Comparison of ENCODE assay signal across 8 mouse cellular contexts in genomic region chr19:38931566-38931890, GRCm38 (mm10). TPM values are rescaled to one million over a fixed set of nuclear protein-coding genes. Genes with fewer than 3 reads are reported as not detected.
A peak's percentile ranks its signal among the peaks of the same experiment; 100 is the strongest.
DNase-seq lines count a peak whose midpoint lies in the region; ATAC-seq lines count a peak whose summit lies in the region.

No protein-coding gene starts in this region.

- no peaks in the 10 kb centered on the region for H3K27me3 ChIP-seq in kidney, embryonic 14.5 days (ENCODE audit: control insufficient read depth, insufficient read depth, low read length)
- H3K27me3 ChIP-seq in hindbrain, embryonic 14.5 days (ENCODE audit: control insufficient read depth, insufficient read depth, low read length) = no peaks in the 10 kb centered on the region
- H3K27me3 ChIP-seq in midbrain, embryonic 14.5 days (ENCODE audit: control insufficient read depth, insufficient read depth, low read length) = no peaks in the 10 kb centered on the region

- DNase-seq in kidney, postnatal 36 days = no peak
- peak; percentile 6 for DNase-seq in c-Kit-negative CD71-positive TER-119-positive erythroid progenitor cells, embryonic 14.5 days (ENCODE audit: low read depth, low spot score)
- DNase-seq in hindbrain, embryonic 14.5 days (ENCODE audit: low spot score) = no peak
- DNase-seq in midbrain, embryonic 14.5 days = no peak
- DNase-seq in adipocyte (ENCODE audit: low spot score) = no peak
- DNase-seq in layer of hippocampus, postnatal 25 days (ENCODE audit: extremely low spot score in 1 of 2, low spot score in 1 of 2) = no peak
- DNase-seq in testis, postnatal 14 days (ENCODE audit: low spot score) = no peak

- peak overlapping the region; percentile 84 for H3K4me2 ChIP-seq in kidney, embryonic 14.5 days (replicated peaks; ENCODE audit: low read depth, low read length)
- H3K4me2 ChIP-seq in hindbrain, embryonic 14.5 days (replicated peaks) = peak overlapping the region; percentile 98
- peak overlapping the region; percentile 98 for H3K4me2 ChIP-seq in midbrain, embryonic 14.5 days (ENCODE audit: low read length)

- H3K4me1 ChIP-seq in kidney, embryonic 14.5 days (ENCODE audit: control insufficient read depth, insufficient read depth, low read length) = peaks cover 18% of the 10 kb centered on the region; the same call in 1 of the 2 replicates
- H3K4me1 ChIP-seq in hindbrain, embryonic 14.5 days (replicated peaks; ENCODE audit: control insufficient read depth, insufficient read depth, low read length) = peaks cover 14% of the 10 kb centered on the region; the same call in 1 of the 2 replicates
- H3K4me1 ChIP-seq in midbrain, embryonic 14.5 days (ENCODE audit: control insufficient read depth, insufficient read depth, low read length) = 0 out of 2 replicates have a peak, but pooled peaks cover 6% of the 10 kb centered on the region

- 0% methylated on average over 6 of the region's 6 CpGs for WGBS in kidney, embryonic 14.5 days
- WGBS in hindbrain, embryonic 14.5 days = 3% methylated on average over 6 of the region's 6 CpGs
- 2% methylated on average over 6 of the region's 6 CpGs for WGBS in midbrain, embryonic 14.5 days

- ATAC-seq in kidney, embryonic 14.5 days (ENCODE audit: low FRiP score, low TSS enrichment) = no peak
- ATAC-seq in hindbrain, embryonic 14.5 days (ENCODE audit: low FRiP score) = no peak
- ATAC-seq in midbrain, embryonic 14.5 days (ENCODE audit: low FRiP score, low TSS enrichment) = no peak; the same call in 1 of the 2 replicates

- H3K4me3 ChIP-seq in kidney, embryonic 14.5 days (ENCODE audit: low read length) = peak overlapping the region; percentile 92
- peak overlapping the region; percentile 76 for H3K4me3 ChIP-seq in hindbrain, embryonic 14.5 days (replicated peaks; ENCODE audit: low read length)
- peak overlapping the region; percentile 83 for H3K4me3 ChIP-seq in midbrain, embryonic 14.5 days (replicated peaks; ENCODE audit: low read depth, low read length)

- peak overlapping the region; percentile 81; the same call in 1 of the 2 replicates for H3K27ac ChIP-seq in kidney, embryonic 14.5 days (ENCODE audit: low read depth, low read length)
- H3K27ac ChIP-seq in hindbrain, embryonic 14.5 days = no peak overlapping the region
- no peak overlapping the region for H3K27ac ChIP-seq in midbrain, embryonic 14.5 days (replicated peaks; ENCODE audit: low read depth, low read length)

- peak overlapping the region; percentile 97 for H3K9ac ChIP-seq in kidney, embryonic 14.5 days (ENCODE audit: low read depth, low read length)
- peak overlapping the region; percentile 91 for H3K9ac ChIP-seq in hindbrain, embryonic 14.5 days
- H3K9ac ChIP-seq in midbrain, embryonic 14.5 days (replicated peaks; ENCODE audit: low read length) = peak overlapping the region; percentile 78

- no peaks in the 10 kb centered on the region for H3K9me3 ChIP-seq in kidney, embryonic 14.5 days (ENCODE audit: control insufficient read depth, low read length)
- H3K9me3 ChIP-seq in hindbrain, embryonic 14.5 days (ENCODE audit: control insufficient read depth, low read length) = no peaks in the 10 kb centered on the region
- H3K9me3 ChIP-seq in midbrain, embryonic 14.5 days (ENCODE audit: control insufficient read depth, low read length) = no peaks in the 10 kb centered on the region

- peaks cover 40% of the 10 kb centered on the region for H3K36me3 ChIP-seq in kidney, embryonic 14.5 days (ENCODE audit: control insufficient read depth, insufficient read depth, low read length)
- H3K36me3 ChIP-seq in hindbrain, embryonic 14.5 days (replicated peaks; ENCODE audit: control insufficient read depth, insufficient read depth) = no peaks in the 10 kb centered on the region; the same call in 1 of the 2 replicates
- no peaks in the 10 kb centered on the region for H3K36me3 ChIP-seq in midbrain, embryonic 14.5 days (ENCODE audit: control insufficient read depth, insufficient read depth, low read length)

RNA-seq across cellular contexts. Expression of gene Hells, which starts 0.8 kb away (rescaled TPM):
- polyA plus RNA-seq in kidney, embryonic 14.5 days (2014; fragmentation: Nextera tagmentation; extraction: Ambion mirVana) = 56.1 and 57.7 TPM in 2 replicates
- 9.1 and 10.9 TPM in 2 replicates for polyA plus RNA-seq in hindbrain, embryonic 14.5 days (2014; fragmentation: Nextera tagmentation; extraction: Ambion mirVana)
- 6.2 and 13.8 TPM in 2 replicates for polyA plus RNA-seq in midbrain, embryonic 14.5 days (2014; fragmentation: Nextera tagmentation; extraction: Ambion mirVana)
- total RNA-seq in layer of hippocampus, postnatal 25 days (2021) = 1 to 10 TPM; 2.7 to 5.7 TPM
